Mouse (Mus musculus) monocyte, adult 2 months (primary cell): Measurements from ENCODE around the gene Cygb.
"Not testable (repeated sequence)": the region's sequence is repeated elsewhere in the genome, so short reads cannot be mapped to it uniquely, and the experiment has no call there.

ENCODE experiments used
- DNase-seq, 2 experiments: peaks; one replicate each; pipeline ENCODE4 v3.0.0; 2022; ENCODE audit warnings: low spot score in 2 of 2, low read depth in 1 of 2

The Cygb gene

GRCm38 (mm10) chr11:116675429-116675828, 21.3 kb upstream of the Cygb start:
- not testable (repeated sequence) for DNase-seq

- DNase-seq: no peak
Measured at GRCm38 (mm10) chr11:116674616-116675379, 20.7 kb upstream of the Cygb start.

GRCm38 (mm10) chr11:116673410-116673809, 19.3 kb upstream of the Cygb start:
- DNase-seq: no peak

GRCm38 (mm10) chr11:116672595-116672994, 18.5 kb upstream of the Cygb start:
- DNase-seq: no peak

GRCm38 (mm10) chr11:116671845-116672434, 17.8 kb upstream of the Cygb start:
- DNase-seq: no peak

GRCm38 (mm10) chr11:116671112-116671844, 17.2 kb upstream of the Cygb start:
- DNase-seq: peak; percentile 88 to 97

- no peak for DNase-seq
Measured at GRCm38 (mm10) chr11:116670386-116670785, 16.3 kb upstream of the Cygb start.

GRCm38 (mm10) chr11:116669787-116670365, 15.8 kb upstream of the Cygb start:
- no peak for DNase-seq

- no peak for DNase-seq
Measured at GRCm38 (mm10) chr11:116669316-116669715, 15.2 kb upstream of the Cygb start.

- no peak for DNase-seq
Measured at GRCm38 (mm10) chr11:116668839-116669238, 14.7 kb upstream of the Cygb start.

- no peak for DNase-seq
Measured at GRCm38 (mm10) chr11:116668381-116668825, 14.3 kb upstream of the Cygb start.

- DNase-seq: no peak
Measured at GRCm38 (mm10) chr11:116667930-116668329, 13.8 kb upstream of the Cygb start.

GRCm38 (mm10) chr11:116667012-116667411, 12.9 kb upstream of the Cygb start:
- not testable (repeated sequence) for DNase-seq

- no peak for DNase-seq
Measured at GRCm38 (mm10) chr11:116666566-116666965, 12.5 kb upstream of the Cygb start.

GRCm38 (mm10) chr11:116665289-116665688, 11.2 kb upstream of the Cygb start:
- DNase-seq: no peak

GRCm38 (mm10) chr11:116661948-116662377, 7.8 kb upstream of the Cygb start:
- DNase-seq: no peak

- DNase-seq: no peak
Measured at GRCm38 (mm10) chr11:116661291-116661947, 7.3 kb upstream of the Cygb start.

- no peak for DNase-seq
Measured at GRCm38 (mm10) chr11:116660181-116660580, 6.1 kb upstream of the Cygb start.

GRCm38 (mm10) chr11:116659027-116659621, 5.0 kb upstream of the Cygb start:
- DNase-seq: no peak

- no peak for DNase-seq
Measured at GRCm38 (mm10) chr11:116658238-116658637, 4.1 kb upstream of the Cygb start.
